Mouse (Mus musculus): Measurements from ENCODE around the gene Prmt9. TPM values are rescaled to one million over a fixed set of nuclear protein-coding genes. Genes with fewer than 3 reads are reported as not detected.

Prmt9 gene
- 16.4 TPM for polyA plus RNA-seq (2014; fragmentation: Illumina TruSeq; extraction: RNeasy Lipid Tissue Mini Kit (QIAGEN cat#74804); ENCODE audit: low replicate concordance)

GRCm38 (mm10) chr8:77549121-77549706 is at the start of gene Prmt9:
Prmt9 (plus strand) TSS chr8:77549397.

GRCm38 (mm10) chr8:77517301-77518200 is 31.6 kb upstream of the Prmt9 start, which contains the start of gene Arhgap10:
Arhgap10 (minus strand) TSS chr8:77517953.

GRCm38 (mm10) chr8:77610374-77610969 is 61.3 kb downstream of the Prmt9 start, which contains the start of gene Tmem184c:
Tmem184c (minus strand) TSS chr8:77610698.

Other genes with a start within 250 kb of the Prmt9 start
- gene Arhgap10, start 31.4 kb upstream of the Prmt9 start, polyA plus RNA-seq (2014; fragmentation: Illumina TruSeq; extraction: RNeasy Lipid Tissue Mini Kit (QIAGEN cat#74804); ENCODE audit: low replicate concordance): 3.5 TPM
- gene Tmem184c, start 61.3 kb downstream of the Prmt9 start, polyA plus RNA-seq (2014; fragmentation: Illumina TruSeq; extraction: RNeasy Lipid Tissue Mini Kit (QIAGEN cat#74804); ENCODE audit: low replicate concordance): 18.8 TPM
- gene Ednra, start 175.1 kb downstream of the Prmt9 start, polyA plus RNA-seq (2014; fragmentation: Illumina TruSeq; extraction: RNeasy Lipid Tissue Mini Kit (QIAGEN cat#74804); ENCODE audit: low replicate concordance): 7.1 TPM